Mouse (Mus musculus) limb, embryonic 12.5 days (tissue): ENCODE measurements around the gene Rapgef5. TPM values are rescaled to one million over a fixed set of nuclear protein-coding genes. Genes with fewer than 3 reads are reported as not detected.

ENCODE experiments used
- ATAC-seq: fragments of 200-750 bp; cut with Nextera tagmentation; 2 replicates; pipeline ENCODE4 v1.8.0; 2017; ENCODE audit warnings: low read depth, moderate TSS enrichment; ENCODE audit not compliant: insufficient number of reproducible peaks, insufficient read depth, low FRiP score, low TSS enrichment
- H3K27ac ChIP-seq: fragments of 300-500 bp; sonication (generic); 2 replicates; pipeline ENCODE4 v1.5.1; 2016; ENCODE audit warnings: mild to moderate bottlenecking, moderate library complexity
- H3K27me3 ChIP-seq: fragments of 300-500 bp; sonication (generic); 2 replicates; pipeline ENCODE4 v1.6.1; 2016; ENCODE audit warnings: mild to moderate bottlenecking, moderate library complexity
- H3K36me3 ChIP-seq: fragments of 300-500 bp; sonication (generic); 2 replicates; pipeline ENCODE4 v1.6.1; 2016; ENCODE audit warnings: mild to moderate bottlenecking, moderate library complexity
- H3K4me1 ChIP-seq: fragments of 300-500 bp; sonication (generic); replicated peaks from 2 replicates; pipeline ENCODE4 v1.6.1; 2016
- H3K4me2 ChIP-seq: fragments of 300-500 bp; sonication (generic); 2 replicates; pipeline ENCODE4 v1.6.1; 2016; ENCODE audit warnings: mild to moderate bottlenecking, moderate library complexity
- H3K4me3 ChIP-seq: fragments of 300-500 bp; sonication (generic); replicated peaks from 2 replicates; pipeline ENCODE4 v1.5.1; 2016; ENCODE audit warnings: mild to moderate bottlenecking
- H3K9ac ChIP-seq: fragments of 300-500 bp; sonication (generic); replicated peaks from 2 replicates; pipeline ENCODE4 v1.6.1; 2016; ENCODE audit warnings: mild to moderate bottlenecking, moderate library complexity
- H3K9me3 ChIP-seq: fragments of 300-500 bp; sonication (generic); 2 replicates; pipeline ENCODE4 v1.6.1; 2016; ENCODE audit warnings: mild to moderate bottlenecking, moderate library complexity
- WGBS: fragments of 180-500 bp; shearing (Covaris S2); methylation state at CpG from one replicate; pipeline ENCODE4 v1.1.7; 2016; 5-methylcytosine and 5-hydroxymethylcytosine counted together
- polyA plus RNA-seq: library from polyadenylated mRNA; unstranded; fragments of >200 nt; fragmentation: Nextera tagmentation; extraction: Ambion mirVana; gene quantifications from 2 replicates; pipeline ENCODE4 v1.2.1, GENCODE M21; 2016

Rapgef5 gene
- polyA plus RNA-seq, 1 experiment from 2014 or later = 8.0 TPM

- Histone ChIP-seq H3K36me3 (no peaks in the 10 kb centered on the region), H3K27me3 (no peaks in the 10 kb centered on the region), H3K9ac (no peak overlapping the region), H3K27ac (no peak overlapping the region), H3K4me3 (no peak overlapping the region), H3K9me3 (no peaks in the 10 kb centered on the region), H3K4me2 (no peak overlapping the region), H3K4me1 (no peaks in the 10 kb centered on the region)
- no peak for ATAC-seq
- 94% methylated on average over 3 of the region's 3 CpGs for WGBS
These were observed 13.4 kb upstream of the Rapgef5 start for GRCm38 (mm10) chr12:117502834-117503233.

- H3K9me3 ChIP-seq = no peaks in the 10 kb centered on the region
- no peaks in the 10 kb centered on the region for H3K27me3 ChIP-seq
- H3K27ac ChIP-seq = no peak overlapping the region
- no peaks in the 10 kb centered on the region for H3K36me3 ChIP-seq
- H3K4me2 ChIP-seq = no peak overlapping the region
- no peak overlapping the region for H3K4me3 ChIP-seq
- H3K4me1 ChIP-seq = no peaks in the 10 kb centered on the region
- H3K9ac ChIP-seq = no peak overlapping the region
- WGBS = 81% methylated on average over 2 of the region's 2 CpGs
- no peak for ATAC-seq
These were observed 11.1 kb upstream of the Rapgef5 start for GRCm38 (mm10) chr12:117505163-117505562.

GRCm38 (mm10) chr12:117507772-117508171 is 8.5 kb upstream of the Rapgef5 start:
- ATAC-seq = no peak
- 57% methylated on average over 1 of the region's 1 CpGs for WGBS
- H3K27ac ChIP-seq = no peak overlapping the region
- no peaks in the 10 kb centered on the region for H3K36me3 ChIP-seq
- H3K9me3 ChIP-seq = no peaks in the 10 kb centered on the region
- no peak overlapping the region for H3K4me2 ChIP-seq
- no peaks in the 10 kb centered on the region for H3K27me3 ChIP-seq
- H3K4me3 ChIP-seq = no peak overlapping the region
- peaks cover under 1% of the 10 kb centered on the region; the same call in 1 of the 2 replicates for H3K4me1 ChIP-seq
- no peak overlapping the region for H3K9ac ChIP-seq

- Histone ChIP-seq H3K27me3 (no peaks in the 10 kb centered on the region), H3K4me2 (no peak overlapping the region), H3K4me3 (no peak overlapping the region), H3K36me3 (no peaks in the 10 kb centered on the region), H3K9me3 (no peaks in the 10 kb centered on the region), H3K9ac (no peak overlapping the region), H3K27ac (no peak overlapping the region), H3K4me1 (peaks cover 8% of the 10 kb centered on the region; the same call in 1 of the 2 replicates)
- WGBS = 57% methylated on average over 2 of the region's 2 CpGs
- no peak for ATAC-seq
These were observed 6.4 kb upstream of the Rapgef5 start for GRCm38 (mm10) chr12:117509919-117510318.

GRCm38 (mm10) chr12:117512468-117512867 is 3.8 kb upstream of the Rapgef5 start:
- Histone ChIP-seq H3K4me2 (no peak overlapping the region), H3K9me3 (no peaks in the 10 kb centered on the region), H3K36me3 (no peaks in the 10 kb centered on the region), H3K4me3 (no peak overlapping the region), H3K27me3 (no peaks in the 10 kb centered on the region), H3K9ac (no peak overlapping the region), H3K4me1 (peaks cover 8% of the 10 kb centered on the region; the same call in 1 of the 2 replicates), H3K27ac (no peak overlapping the region)
- WGBS = 67% methylated on average over 3 of the region's 3 CpGs
- no peak for ATAC-seq

- H3K4me3 ChIP-seq = no peak overlapping the region
- no peak for ATAC-seq
- no peaks in the 10 kb centered on the region for H3K9me3 ChIP-seq
- H3K27ac ChIP-seq = no peak overlapping the region
- H3K27me3 ChIP-seq = no peaks in the 10 kb centered on the region
- no peak overlapping the region for H3K4me2 ChIP-seq
- no peak overlapping the region for H3K9ac ChIP-seq
- H3K36me3 ChIP-seq = no peaks in the 10 kb centered on the region
- 56% methylated on average over 11 of the region's 11 CpGs for WGBS
- H3K4me1 ChIP-seq = peaks cover 8% of the 10 kb centered on the region; the same call in 1 of the 2 replicates
These were observed 2.9 kb upstream of the Rapgef5 start for GRCm38 (mm10) chr12:117513150-117513932.

- Histone ChIP-seq H3K4me1 (peaks cover 8% of the 10 kb centered on the region; the same call in 1 of the 2 replicates), H3K9ac (no peak overlapping the region), H3K9me3 (no peaks in the 10 kb centered on the region), H3K36me3 (no peaks in the 10 kb centered on the region), H3K4me2 (no peak overlapping the region), H3K4me3 (no peak overlapping the region), H3K27me3 (no peaks in the 10 kb centered on the region; the same call in 1 of the 2 replicates), H3K27ac (no peak overlapping the region)
- ATAC-seq = no peak
- WGBS = 84% methylated on average over 14 of the region's 14 CpGs
These were observed 1.1 kb downstream of the Rapgef5 start for GRCm38 (mm10) chr12:117517275-117517936.

GRCm38 (mm10) chr12:117524311-117525013 is 8.2 kb downstream of the Rapgef5 start:
- no peak overlapping the region for H3K9ac ChIP-seq
- ATAC-seq = no peak
- no peak overlapping the region for H3K4me2 ChIP-seq
- no peaks in the 10 kb centered on the region for H3K27me3 ChIP-seq
- H3K36me3 ChIP-seq = no peaks in the 10 kb centered on the region
- WGBS = 49% methylated on average over 9 of the region's 9 CpGs
- peaks cover 17% of the 10 kb centered on the region for H3K4me1 ChIP-seq
- H3K4me3 ChIP-seq = no peak overlapping the region
- no peaks in the 10 kb centered on the region for H3K9me3 ChIP-seq
- H3K27ac ChIP-seq = no peak overlapping the region

GRCm38 (mm10) chr12:117527889-117528288 is 11.6 kb downstream of the Rapgef5 start:
- no peak for ATAC-seq
- Histone ChIP-seq H3K9ac (no peak overlapping the region), H3K4me2 (no peak overlapping the region), H3K4me3 (no peak overlapping the region), H3K27me3 (peaks cover 8% of the 10 kb centered on the region), H3K36me3 (no peaks in the 10 kb centered on the region), H3K9me3 (no peaks in the 10 kb centered on the region), H3K27ac (no peak overlapping the region), H3K4me1 (peaks cover 17% of the 10 kb centered on the region)
- WGBS = 55% methylated on average over 3 of the region's 3 CpGs

- ATAC-seq = no peak
- no peak overlapping the region for H3K4me2 ChIP-seq
- peaks cover 17% of the 10 kb centered on the region for H3K4me1 ChIP-seq
- H3K27me3 ChIP-seq = peaks cover 15% of the 10 kb centered on the region
- no peaks in the 10 kb centered on the region for H3K9me3 ChIP-seq
- H3K4me3 ChIP-seq = no peak overlapping the region
- H3K9ac ChIP-seq = no peak overlapping the region
- no peaks in the 10 kb centered on the region for H3K36me3 ChIP-seq
- WGBS = 68% methylated on average over 4 of the region's 4 CpGs
- H3K27ac ChIP-seq = no peak overlapping the region
These were observed 12.3 kb downstream of the Rapgef5 start for GRCm38 (mm10) chr12:117528509-117529145.

- no peak overlapping the region for H3K4me2 ChIP-seq
- H3K27me3 ChIP-seq = peaks cover 36% of the 10 kb centered on the region
- no peak overlapping the region for H3K4me3 ChIP-seq
- 87% methylated on average over 4 of the region's 4 CpGs for WGBS
- ATAC-seq = no peak
- H3K9ac ChIP-seq = no peak overlapping the region
- no peak overlapping the region for H3K27ac ChIP-seq
- no peaks in the 10 kb centered on the region for H3K36me3 ChIP-seq
- peaks cover 14% of the 10 kb centered on the region for H3K4me1 ChIP-seq
- no peaks in the 10 kb centered on the region for H3K9me3 ChIP-seq
These were observed 14.8 kb downstream of the Rapgef5 start for GRCm38 (mm10) chr12:117531106-117531505.
